Mouse (Mus musculus): ENCODE results near the gene Zfp668.

- TF ChIP-seq CTCF (IDR thresholded peaks at IDR 0.05; ENCODE audit: control insufficient read depth, insufficient read depth, insufficient read length) (no peak), CEBPB (IDR thresholded peaks at IDR 0.05; ENCODE audit: low read depth) (no peak), MAX (IDR thresholded peaks at IDR 0.05) (no peak)
Observed at GRCm38 (mm10) chr7:127869149-127869810, 7.3 kb downstream of the Zfp668 start.
